Mouse (Mus musculus): ENCODE measurements around the gene Scnm1.

The Scnm1 gene

DNA sequence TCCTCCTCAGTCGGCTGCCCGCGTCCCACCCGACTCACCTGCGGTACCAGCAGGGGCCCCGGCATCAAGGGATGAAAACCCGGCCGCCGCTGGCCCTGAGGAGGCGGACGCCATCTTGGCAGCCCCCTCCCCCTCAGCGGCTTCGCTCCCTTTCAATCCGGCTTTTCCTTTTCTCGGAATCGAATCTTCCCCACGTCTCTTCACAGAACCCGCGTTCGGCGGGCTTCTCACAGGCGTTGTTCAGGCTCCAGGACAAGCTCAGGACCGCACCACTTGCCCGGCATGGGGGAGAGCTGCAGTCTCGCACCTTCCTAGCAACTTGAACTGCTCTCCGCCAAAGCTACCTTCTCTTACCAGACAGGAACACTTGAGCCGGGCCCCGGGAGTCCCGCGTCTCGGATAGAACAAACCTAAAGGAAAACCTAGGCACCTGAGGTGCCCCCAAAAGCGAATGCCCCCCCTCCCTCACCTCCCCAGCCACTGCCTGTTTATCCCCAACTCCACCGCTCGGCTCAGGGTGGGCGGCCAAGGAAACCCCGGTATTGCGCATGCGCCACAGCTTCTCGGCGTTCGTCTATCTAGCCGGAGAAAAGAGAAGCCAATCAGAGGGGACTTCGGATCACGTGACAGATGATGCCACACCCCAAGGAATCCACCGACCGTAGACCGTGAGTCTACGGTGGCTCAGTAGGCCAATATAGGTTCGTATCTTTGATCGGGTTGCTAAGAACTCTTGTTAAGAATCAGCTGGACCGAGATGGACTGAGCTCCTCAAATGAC is 27.3 kb downstream of the Scnm1 start, which contains the start of gene Pip5k1a:
TSS of gene Pip5k1a (minus strand) at position 593 of the 780 bp plus-strand sequence.
- DNase-seq (ENCODE audit: low spot score): peak; percentile 96

DNA sequence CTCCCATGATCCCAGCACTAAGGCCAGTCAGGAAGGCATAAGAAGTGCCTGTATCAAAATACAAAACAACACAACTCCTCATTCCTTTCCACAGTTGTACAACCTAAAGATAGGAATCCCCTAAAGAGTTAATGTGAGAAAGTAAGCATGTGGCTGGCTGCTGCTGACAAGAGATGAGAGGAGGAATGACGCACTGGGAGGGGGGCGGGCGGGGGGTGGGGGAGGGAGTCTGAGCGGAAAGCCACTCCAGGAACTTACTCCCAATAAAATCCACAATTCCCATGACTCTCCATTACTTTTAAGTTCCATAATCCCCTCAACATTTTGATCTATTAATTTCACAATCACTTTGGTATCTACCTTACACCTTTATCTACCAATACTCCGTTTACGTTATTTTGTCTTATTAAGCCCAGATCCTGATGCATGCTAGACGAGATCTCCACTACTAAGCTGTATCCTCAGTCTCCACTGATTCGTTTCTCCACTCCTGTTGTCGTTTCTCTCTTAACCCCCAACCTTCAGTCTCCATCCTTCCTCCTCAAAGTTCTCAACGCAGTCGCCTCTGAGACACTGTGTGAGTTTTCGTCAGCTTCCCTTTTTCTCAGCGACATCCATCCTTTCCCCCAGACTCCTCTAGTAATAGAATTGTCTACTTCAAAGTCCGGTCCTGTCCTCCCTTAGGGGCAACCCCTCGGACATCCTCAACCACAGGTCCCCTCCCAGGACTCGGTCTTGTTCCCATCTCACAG is 28.0 kb downstream of the Scnm1 start:
- DNase-seq (ENCODE audit: low spot score): no peak

DNA sequence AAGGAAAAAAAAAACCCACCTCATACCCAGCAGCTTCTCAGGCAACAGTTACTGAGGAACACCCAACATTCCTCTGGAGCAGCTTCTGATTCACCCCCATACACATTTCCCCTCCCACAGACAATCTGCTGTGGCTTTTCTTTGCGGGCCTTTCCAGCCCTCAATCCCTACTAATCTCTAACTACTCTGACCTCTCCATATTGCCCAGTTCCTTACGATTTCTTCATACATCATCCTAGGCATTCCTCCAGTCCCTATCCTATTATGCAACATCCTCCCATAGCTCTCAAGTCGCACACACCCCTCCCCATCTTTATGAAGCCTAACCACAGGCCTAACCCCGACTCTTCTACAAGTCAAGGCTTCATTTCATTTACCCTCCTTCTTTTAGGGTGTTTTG is 28.7 kb downstream of the Scnm1 start:
- peak; percentile 53 for DNase-seq (ENCODE audit: low spot score)

DNA sequence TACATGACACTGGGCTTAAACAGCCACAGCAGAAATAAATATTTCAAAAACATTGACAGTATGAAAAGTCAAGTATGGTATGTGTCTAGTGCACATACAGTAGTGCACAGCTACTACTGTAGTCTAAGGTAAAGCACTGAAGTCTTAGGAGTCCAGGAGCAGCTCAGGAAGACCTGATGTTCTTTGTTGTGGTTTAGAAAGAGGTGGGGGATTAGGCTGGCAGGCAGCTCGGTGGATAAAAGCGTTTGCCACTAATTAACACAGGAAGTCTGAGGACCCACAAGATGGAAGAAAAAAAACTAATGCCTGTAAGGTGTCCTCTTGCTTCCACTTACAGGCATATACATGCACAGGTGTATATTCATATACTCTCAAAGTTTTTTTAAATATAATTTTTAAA is 33.0 kb downstream of the Scnm1 start:
- DNase-seq (ENCODE audit: low spot score): no peak

DNA sequence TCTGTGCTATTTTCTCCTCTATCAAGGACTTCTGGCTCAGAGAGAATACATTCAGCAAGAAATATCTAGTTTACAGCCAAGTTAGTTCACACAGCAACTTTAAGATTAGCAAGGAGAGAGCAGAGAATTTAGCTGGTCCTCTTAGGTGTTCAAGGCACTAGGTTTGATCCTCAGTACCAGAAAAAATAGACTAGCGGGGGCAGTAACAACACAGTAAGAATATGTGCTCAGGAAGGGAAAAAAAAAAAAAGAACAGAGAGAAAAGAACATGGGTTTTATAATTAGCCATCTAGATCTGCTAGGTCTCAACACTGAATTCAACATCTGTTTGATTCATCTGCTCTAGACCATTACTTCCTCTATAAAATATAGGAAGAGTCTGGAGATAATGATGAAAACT is 45.7 kb downstream of the Scnm1 start:
- no peak for DNase-seq (ENCODE audit: low spot score)

Measured in layer of hippocampus, adult 11-12 months (tissue).